In genomic region chr16:44173966-44174530, GRCm38 (mm10) we compare ENCODE assay signal across 8 mouse cellular contexts. TPM values are rescaled to one million over a fixed set of nuclear protein-coding genes. Genes with fewer than 3 reads are reported as not detected.
A peak's percentile ranks its signal among the peaks of the same experiment; 100 is the strongest.
DNase-seq lines count a peak whose midpoint lies in the region; ATAC-seq and TF ChIP-seq lines count a peak whose summit lies in the region.

No protein-coding gene starts in this region.

- ATAC-seq in forebrain, postnatal 0 days, result no peak
- no peak for ATAC-seq in cerebellum, adult (ENCODE audit: insufficient number of reproducible peaks, low FRiP score, low TSS enrichment)
- ATAC-seq in activated CD4-positive, CD25-positive, alpha-beta regulatory T cell, adult 4 months, result no peak

- TF ChIP-seq EP300 in ES-Bruce4 (IDR thresholded peaks at IDR 0.05; ENCODE audit: insufficient read depth, low read depth, low read length), result no peak

- intact Hi-C loops in heart, postnatal 25 days (cut with DNase I), result loop anchor here (5.0 kb wide), 1 partner anchor 63 kb away; no protein-coding TSS in a partner anchor

- H3K36me3 ChIP-seq in heart, embryonic 10.5 days, result peaks cover 3% of the 10 kb centered on the region; the same call in 1 of the 2 replicates
- H3K36me3 ChIP-seq in ES-Bruce4 (ENCODE audit: control insufficient read depth, insufficient read depth, low read length, poor library complexity, severe bottlenecking) (no peaks in the 10 kb centered on the region), macrophage (ENCODE audit: inconsistent target) (no peaks in the 10 kb centered on the region)
- no peaks in the 10 kb centered on the region for H3K36me3 ChIP-seq in forebrain, postnatal 0 days (ENCODE audit: insufficient read depth)

- H3K27me3 ChIP-seq in heart, embryonic 10.5 days (ENCODE audit: insufficient read depth, poor library complexity, severe bottlenecking), result no peaks in the 10 kb centered on the region
- H3K27me3 ChIP-seq in ES-Bruce4 (ENCODE audit: control insufficient read depth, insufficient read depth, low read length, poor library complexity, severe bottlenecking), result no peaks in the 10 kb centered on the region
- H3K27me3 ChIP-seq in forebrain, postnatal 0 days (ENCODE audit: insufficient read depth, low read length), result no peaks in the 10 kb centered on the region

- H3K9me3 ChIP-seq in heart, embryonic 10.5 days, result no peaks in the 10 kb centered on the region
- H3K9me3 ChIP-seq in ES-Bruce4 (replicated peaks; ENCODE audit: control insufficient read depth, insufficient read depth, low read length, poor library complexity, severe bottlenecking), result no peaks in the 10 kb centered on the region
- no peaks in the 10 kb centered on the region for H3K9me3 ChIP-seq in forebrain, postnatal 0 days (ENCODE audit: low read length)

- no peak for DNase-seq in heart, embryonic 10.5 days (ENCODE audit: low spot score)
- no peak for DNase-seq in heart, postnatal 25 days (ENCODE audit: low spot score)
- no peak for DNase-seq in forebrain, postnatal 0 days
- no peak for DNase-seq in ovary, adult 18-20 months (ENCODE audit: low spot score)

- H3K4me1 ChIP-seq in heart, embryonic 10.5 days, result peaks cover 21% of the 10 kb centered on the region
- no peaks in the 10 kb centered on the region for H3K4me1 ChIP-seq in ES-Bruce4 (ENCODE audit: control insufficient read depth, insufficient read depth, low read length)
- peaks cover 7% of the 10 kb centered on the region; the same call in 1 of the 2 replicates for H3K4me1 ChIP-seq in forebrain, postnatal 0 days (ENCODE audit: insufficient read depth)

- H3K4me2 ChIP-seq in forebrain, postnatal 0 days (ENCODE audit: low read depth), result peak overlapping the region; percentile 67

- no peak for TF ChIP-seq POLR2A in ES-Bruce4 (IDR thresholded peaks at IDR 0.05; ENCODE audit: insufficient read depth, low read length)

- 23% methylated on average over 7 of the region's 7 CpGs for WGBS in heart, embryonic 10.5 days
- WGBS in forebrain, postnatal 0 days, result 23% methylated on average over 7 of the region's 7 CpGs
- 17% methylated on average over 7 of the region's 7 CpGs for WGBS in macrophage (ENCODE audit: missing documents)

- peak overlapping the region; percentile 87 for H3K9ac ChIP-seq in ES-Bruce4 (ENCODE audit: low read depth, poor library complexity, severe bottlenecking)
- peak overlapping the region; percentile 81 for H3K9ac ChIP-seq in forebrain, postnatal 0 days

- H3K27ac ChIP-seq in heart, embryonic 10.5 days, result peak overlapping the region; percentile 99
- H3K27ac ChIP-seq in ES-Bruce4 (ENCODE audit: insufficient read depth, low read length), result no peak overlapping the region
- H3K27ac ChIP-seq in forebrain, postnatal 0 days (ENCODE audit: low read depth, low read length), result peak overlapping the region; percentile 78; the same call in 1 of the 2 replicates
- H3K27ac ChIP-seq in macrophage, result no peak overlapping the region

- TF ChIP-seq CTCF in ES-Bruce4 (IDR thresholded peaks at IDR 0.05; ENCODE audit: low read depth, low read length), result no peak
- no peak for TF ChIP-seq CTCF in forebrain, postnatal 0 days (IDR thresholded peaks at IDR 0.05; ENCODE audit: low read depth)

- peaks cover 46% of the 10 kb centered on the region for H3K79me2 ChIP-seq in macrophage (ENCODE audit: inconsistent target)

- H3K4me3 ChIP-seq in heart, embryonic 10.5 days, result peak overlapping the region; percentile 86
- peak overlapping the region; percentile 85 for H3K4me3 ChIP-seq in ES-Bruce4 (ENCODE audit: low read depth, low read length)
- peak overlapping the region; percentile 93 for H3K4me3 ChIP-seq in forebrain, postnatal 0 days (ENCODE audit: low read depth, low read length)
- peak overlapping the region; percentile 47 for H3K4me3 ChIP-seq in macrophage (ENCODE audit: inconsistent target)

RNA-seq across cellular contexts. Expression of gene Usf3, which starts 1.0 kb away (rescaled TPM):
- polyA plus RNA-seq in heart, embryonic 10.5 days (2016; fragmentation: Nextera tagmentation; extraction: Ambion mirVana), result 2.4 and 2.8 TPM in 2 replicates
- 10 to 100 TPM; 16.4 to 20.9 TPM for total RNA-seq in heart, postnatal 25 days (2021)
- polyA plus RNA-seq in ES-Bruce4 (2011; ENCODE audit: insufficient read depth, insufficient read length, low read depth, missing spikeins) (19.3 and 22.4 TPM in 2 replicates), macrophage (2018) (5.9 to 6.7 TPM (median 6.2 TPM) in 3 replicates)
- total RNA-seq in forebrain, postnatal 0 days (2014; rRNA removed), result 12.2 and 14.5 TPM in 2 replicates
- 0.94 and 2.3 TPM in 2 replicates for polyA plus RNA-seq in forebrain, postnatal 0 days (2015; fragmentation: Nextera tagmentation; extraction: Ambion mirVana)
- total RNA-seq in macrophage (2018; cell fraction: chromatin; rRNA removed), result 10 to 100 TPM in 21 of 26 experiments, 1 to 10 TPM in 5; 6.4 to 33.3 (median 26.1) TPM
- 10 to 100 TPM in 23 of 26 experiments, 1 to 10 TPM in 3; 8.1 to 16.9 (median 14.6) TPM for total RNA-seq in macrophage (2018; cell fraction: cytosol; rRNA removed)
- 10 to 100 TPM in 22 of 26 experiments, 1 to 10 TPM in 4; 7.8 to 32.6 (median 17.2) TPM for total RNA-seq in macrophage (2018; cell fraction: nucleus; rRNA removed)
- 1 to 10 TPM; 2.7 to 4.7 TPM for polyA plus RNA-seq in activated CD4-positive, CD25-positive, alpha-beta regulatory T cell, adult 4 months (2017; shearing (Covaris generic))

RNA-seq across cellular contexts. Expression of gene Naa50, which starts 34.4 kb away (rescaled TPM):
- 101 and 126 TPM in 2 replicates for polyA plus RNA-seq in heart, embryonic 10.5 days (2016; fragmentation: Nextera tagmentation; extraction: Ambion mirVana)
- 10 to 100 TPM; 56.0 to 60.1 TPM for total RNA-seq in heart, postnatal 25 days (2021)
- polyA plus RNA-seq in ES-Bruce4 (2011; ENCODE audit: insufficient read depth, insufficient read length, low read depth, missing spikeins), result 157 and 170 TPM in 2 replicates
- total RNA-seq in forebrain, postnatal 0 days (2014; rRNA removed), result 16.2 and 19.8 TPM in 2 replicates
- polyA plus RNA-seq in forebrain, postnatal 0 days (2015; fragmentation: Nextera tagmentation; extraction: Ambion mirVana), result 43.4 and 51.6 TPM in 2 replicates
- total RNA-seq in macrophage (2018; cell fraction: chromatin; rRNA removed), result 10 to 100 TPM in 23 of 26 experiments, 1 to 10 TPM in 3; 9.0 to 36.3 (median 14.4) TPM
- 100 to 1,000 TPM in 12 of 26 experiments, 10 to 100 TPM in 14; 50.2 to 132 (median 88.5) TPM for total RNA-seq in macrophage (2018; cell fraction: cytosol; rRNA removed)
- 10 to 100 TPM; 28.2 to 97.2 (median 42.2) TPM for total RNA-seq in macrophage (2018; cell fraction: nucleus; rRNA removed)
- 75.9 to 167 TPM (median 101 TPM) in 3 replicates for polyA plus RNA-seq in macrophage (2018)
- polyA plus RNA-seq in activated CD4-positive, CD25-positive, alpha-beta regulatory T cell, adult 4 months (2017; shearing (Covaris generic)), result 10 to 100 TPM; 29.1 to 32.3 TPM

RNA-seq across cellular contexts. Expression of gene Atp6v1a, which starts 34.5 kb away (rescaled TPM):
- polyA plus RNA-seq in heart, embryonic 10.5 days (2016; fragmentation: Nextera tagmentation; extraction: Ambion mirVana), result 38.1 and 39.2 TPM in 2 replicates
- total RNA-seq in heart, postnatal 25 days (2021), result 10 to 100 TPM; 28.0 to 30.3 TPM
- polyA plus RNA-seq in ES-Bruce4 (2011; ENCODE audit: insufficient read depth, insufficient read length, low read depth, missing spikeins) (81.2 and 87.7 TPM in 2 replicates), macrophage (2018) (331 to 394 TPM (median 358 TPM) in 3 replicates)
- total RNA-seq in forebrain, postnatal 0 days (2014; rRNA removed), result 192 TPM in 2 replicates
- 132 and 149 TPM in 2 replicates for polyA plus RNA-seq in forebrain, postnatal 0 days (2015; fragmentation: Nextera tagmentation; extraction: Ambion mirVana)
- 100 to 1,000 TPM in 24 of 26 experiments, 10 to 100 TPM in 2; 65.9 to 497 (median 172) TPM for total RNA-seq in macrophage (2018; cell fraction: chromatin; rRNA removed)
- total RNA-seq in macrophage (2018; cell fraction: cytosol; rRNA removed), result 100 to 1,000 TPM; 265 to 638 (median 449) TPM
- total RNA-seq in macrophage (2018; cell fraction: nucleus; rRNA removed), result 100 to 1,000 TPM; 187 to 425 (median 253) TPM
- 10 to 100 TPM; 32.7 to 35.0 TPM for polyA plus RNA-seq in activated CD4-positive, CD25-positive, alpha-beta regulatory T cell, adult 4 months (2017; shearing (Covaris generic))

Comparison
In these comparisons a context has a peak if more than half of its experiments do, and no peak if none do; other contexts are left out.
1. H3K27ac ChIP-seq: peak in heart, embryonic 10.5 days (single experiment) and forebrain, postnatal 0 days (single experiment); none in ES-Bruce4 (single experiment) and macrophage (single experiment).
2. Peak in every context shown above with its lines, with median percentiles within 50 percentile points of each other: H3K4me3 ChIP-seq.